Mouse (Mus musculus): ENCODE results near the gene Gse1.

DNA sequence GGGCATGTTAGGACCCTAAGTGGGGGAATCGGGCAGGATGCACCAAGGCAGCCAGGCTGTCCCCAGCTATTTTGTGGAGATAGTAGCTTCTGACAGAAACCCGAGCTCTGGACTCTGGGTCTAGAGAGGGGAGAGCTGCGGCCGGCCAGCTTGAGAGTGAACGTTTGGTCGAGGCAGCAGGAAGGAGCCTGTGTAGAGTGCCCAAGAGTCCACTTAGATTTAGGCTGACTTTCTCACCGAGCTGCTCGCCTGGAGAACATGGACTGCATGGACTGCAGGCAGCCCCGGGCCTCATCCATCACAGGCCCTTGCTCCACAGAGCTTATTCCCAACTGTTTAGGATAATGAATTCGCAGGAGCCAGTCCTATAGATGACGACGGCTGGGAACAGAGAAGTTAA, 322.2 kb downstream of the Gse1 start:
- TF ChIP-seq CTCF (conservative IDR thresholded peaks at IDR 0.05; ENCODE audit: insufficient read depth, insufficient read length, low read depth, low read length) (no peak), POLR2A (IDR thresholded peaks at IDR 0.05; ENCODE audit: low read depth, low read length) (no peak)

Measured in kidney, adult 2 months (tissue).